Mouse (Mus musculus) kidney, postnatal 4 days (tissue): ENCODE data around the gene Tbc1d4.
A peak's percentile ranks its signal among the peaks of the same experiment; 100 is the strongest.

Source experiments
- DNase-seq, 2 experiments: peaks; one replicate each; pipeline ENCODE4 v3.0.0; 2021; ENCODE audit warnings: mixed read lengths in 2 of 2

Tbc1d4 gene

DNA sequence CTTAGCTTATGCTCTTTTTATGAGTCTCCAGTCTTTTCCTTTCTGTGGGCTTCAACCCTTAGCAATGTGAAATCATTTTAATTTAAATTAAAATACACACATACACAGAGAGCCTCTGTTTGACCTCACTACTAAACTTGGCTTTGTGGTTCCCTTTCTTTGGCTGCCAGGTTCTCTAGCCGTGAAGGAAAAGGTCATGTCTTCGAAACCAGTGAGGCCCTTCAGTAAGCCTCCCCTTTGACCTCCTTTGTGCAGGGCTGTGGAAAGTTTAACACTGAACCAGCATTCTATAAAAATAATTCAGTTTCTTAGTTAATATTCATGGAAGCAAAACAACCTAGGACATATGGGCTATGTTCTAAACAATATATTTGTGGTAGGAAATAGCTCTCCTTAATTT lies 78.5 kb downstream of the Tbc1d4 start:
- DNase-seq = no peak

DNA sequence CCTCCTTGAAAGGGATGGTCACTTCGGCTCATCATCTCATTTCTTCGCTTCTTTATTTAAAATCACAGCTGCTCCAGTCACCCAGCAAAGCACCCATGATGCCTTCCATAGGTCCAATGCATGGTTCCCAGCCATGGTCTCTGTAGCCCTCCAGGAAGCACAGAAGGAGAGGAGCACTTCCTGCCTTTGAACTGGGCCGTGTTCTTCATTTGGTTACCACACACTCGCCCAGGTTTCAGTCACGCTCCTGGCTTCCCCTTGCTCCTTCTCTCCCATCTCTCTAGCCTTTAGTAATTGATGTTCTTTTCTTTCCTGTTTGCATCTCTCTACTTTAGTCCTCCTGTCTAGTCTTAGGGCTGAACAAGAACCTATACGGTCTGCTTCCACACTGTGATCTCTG lies 79.8 kb downstream of the Tbc1d4 start:
- no peak for DNase-seq

GRCm38 (mm10) chr14:101527420-101527996 lies 81.5 kb downstream of the Tbc1d4 start:
- no peak for DNase-seq

- no peak for DNase-seq
Measured at GRCm38 (mm10) chr14:101526478-101526877, 82.5 kb downstream of the Tbc1d4 start.

DNA sequence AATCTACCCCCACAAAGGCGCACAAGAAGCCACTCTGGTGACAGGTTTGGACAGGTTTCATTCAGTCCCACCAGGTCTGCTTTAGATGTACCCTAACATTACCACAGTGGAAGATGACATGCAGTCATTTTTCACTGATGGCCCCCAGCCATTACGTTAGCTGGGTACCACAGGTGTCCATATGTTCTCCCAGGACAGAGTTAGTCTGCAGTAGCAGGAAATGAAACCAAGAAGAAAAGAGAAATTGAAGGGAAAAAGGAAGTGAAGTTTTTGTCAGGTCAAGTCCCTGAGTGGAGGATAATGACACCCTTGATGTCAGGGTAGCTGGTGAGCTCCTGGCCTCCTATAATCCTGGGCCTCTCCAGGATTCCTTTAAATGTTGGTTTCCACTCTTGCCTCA lies 89.0 kb downstream of the Tbc1d4 start:
- DNase-seq = no peak

DNA sequence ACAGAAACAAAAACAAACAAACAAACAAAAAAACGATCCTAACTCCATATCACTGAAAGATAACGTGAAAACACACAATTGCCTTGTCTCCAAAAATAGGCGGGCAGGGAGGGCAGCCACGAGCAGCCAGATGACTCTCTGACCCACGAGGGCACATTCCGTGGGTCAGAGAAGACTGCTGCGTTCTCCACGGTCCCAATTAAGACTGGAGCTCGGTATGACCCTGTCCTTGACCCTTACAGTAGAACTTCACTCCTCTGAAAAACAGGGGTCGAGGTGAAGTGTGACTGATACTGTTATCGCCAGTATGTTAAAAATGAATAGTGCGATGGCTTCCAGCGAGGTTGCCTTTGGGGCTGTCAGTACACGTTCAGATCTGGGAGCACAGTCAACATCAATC lies 90.7 kb downstream of the Tbc1d4 start:
- no peak for DNase-seq

GRCm38 (mm10) chr14:101517801-101518200 lies 91.2 kb downstream of the Tbc1d4 start:
- DNase-seq = no peak

GRCm38 (mm10) chr14:101517341-101517740 lies 91.7 kb downstream of the Tbc1d4 start:
- DNase-seq = peak; percentile 38 to 43

DNA sequence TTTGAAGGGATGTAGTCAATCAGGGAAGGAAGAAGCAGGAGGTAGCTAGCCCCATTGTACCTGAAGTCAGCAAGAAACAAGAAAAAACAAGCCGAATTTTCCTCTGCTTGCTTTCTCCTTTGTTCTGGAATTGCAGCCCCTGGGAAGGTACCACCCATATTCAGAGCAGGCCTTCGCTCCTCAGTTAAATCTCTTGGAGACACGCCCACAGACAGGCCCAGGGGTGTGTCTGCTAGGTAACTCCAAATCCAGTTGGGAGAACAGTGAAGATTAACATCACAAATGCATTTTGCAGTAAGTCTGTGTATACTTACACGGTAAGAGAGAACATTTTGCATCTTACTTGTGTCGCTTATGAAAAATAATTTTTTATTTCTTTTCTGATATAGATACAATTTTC lies 92.1 kb downstream of the Tbc1d4 start:
- DNase-seq = no peak

GRCm38 (mm10) chr14:101516031-101516430 lies 93.0 kb downstream of the Tbc1d4 start:
- DNase-seq = no peak

- DNase-seq = no peak
Measured at GRCm38 (mm10) chr14:101515271-101515670, 93.7 kb downstream of the Tbc1d4 start.

DNA sequence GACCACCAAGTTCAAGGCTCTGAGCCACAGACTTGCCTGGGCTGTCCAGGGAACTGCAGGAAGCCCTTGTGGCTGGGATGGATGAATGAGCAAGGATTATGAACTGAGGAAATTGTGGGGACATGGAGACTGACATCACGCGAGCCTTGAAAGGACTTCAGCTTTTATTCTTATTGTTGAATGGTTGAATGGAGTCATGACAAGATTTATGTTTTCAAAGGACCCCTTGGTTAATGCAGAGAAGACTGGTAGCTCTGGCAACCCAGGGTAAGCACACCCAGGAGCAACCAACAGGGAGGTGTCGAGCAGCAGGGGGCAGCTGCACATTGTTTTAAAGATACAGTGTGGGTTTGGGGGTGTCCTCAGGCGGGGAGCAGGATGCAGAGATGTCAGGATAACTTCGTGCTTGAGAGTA lies 94.4 kb downstream of the Tbc1d4 start:
- DNase-seq = no peak

DNA sequence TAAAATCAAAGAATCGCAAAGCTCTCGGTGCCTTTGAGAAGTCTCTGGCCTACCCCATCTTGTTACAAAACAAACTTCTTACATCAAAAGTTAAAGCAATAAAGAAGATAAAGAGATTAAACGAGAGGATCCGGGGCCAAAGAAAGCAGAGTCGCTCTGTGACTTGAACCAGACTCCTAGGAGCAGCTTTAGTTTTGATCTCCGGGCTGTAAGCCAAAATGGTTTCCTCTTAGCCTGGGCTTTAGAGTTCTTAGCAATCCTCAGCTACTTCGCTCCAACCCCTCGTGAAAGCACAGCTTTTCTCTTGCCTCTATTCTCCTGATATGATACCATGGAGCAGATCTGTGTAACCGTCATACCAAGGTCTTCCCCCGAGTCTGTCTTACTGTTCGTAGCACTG lies 95.8 kb downstream of the Tbc1d4 start:
- no peak for DNase-seq

DNA sequence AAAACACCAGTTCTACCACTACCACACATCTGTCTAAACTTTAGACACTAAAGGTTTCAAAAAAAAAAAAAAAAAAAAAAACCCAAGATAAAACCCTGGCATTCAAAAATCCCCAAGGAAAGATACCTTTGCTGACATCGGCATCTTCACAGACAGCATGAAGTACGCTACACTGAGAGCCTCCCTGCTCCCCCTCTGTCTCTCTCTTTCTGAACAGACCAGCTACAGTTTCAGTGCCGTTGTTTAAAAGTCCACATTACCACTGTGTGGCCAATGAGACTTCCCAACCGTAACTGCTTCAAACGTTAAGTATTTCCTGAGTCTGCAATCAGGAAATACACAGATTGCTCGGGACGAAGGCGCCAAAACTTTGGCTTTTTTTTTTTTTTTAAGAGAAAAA lies 97.6 kb downstream of the Tbc1d4 start:
- DNase-seq = no peak

DNA sequence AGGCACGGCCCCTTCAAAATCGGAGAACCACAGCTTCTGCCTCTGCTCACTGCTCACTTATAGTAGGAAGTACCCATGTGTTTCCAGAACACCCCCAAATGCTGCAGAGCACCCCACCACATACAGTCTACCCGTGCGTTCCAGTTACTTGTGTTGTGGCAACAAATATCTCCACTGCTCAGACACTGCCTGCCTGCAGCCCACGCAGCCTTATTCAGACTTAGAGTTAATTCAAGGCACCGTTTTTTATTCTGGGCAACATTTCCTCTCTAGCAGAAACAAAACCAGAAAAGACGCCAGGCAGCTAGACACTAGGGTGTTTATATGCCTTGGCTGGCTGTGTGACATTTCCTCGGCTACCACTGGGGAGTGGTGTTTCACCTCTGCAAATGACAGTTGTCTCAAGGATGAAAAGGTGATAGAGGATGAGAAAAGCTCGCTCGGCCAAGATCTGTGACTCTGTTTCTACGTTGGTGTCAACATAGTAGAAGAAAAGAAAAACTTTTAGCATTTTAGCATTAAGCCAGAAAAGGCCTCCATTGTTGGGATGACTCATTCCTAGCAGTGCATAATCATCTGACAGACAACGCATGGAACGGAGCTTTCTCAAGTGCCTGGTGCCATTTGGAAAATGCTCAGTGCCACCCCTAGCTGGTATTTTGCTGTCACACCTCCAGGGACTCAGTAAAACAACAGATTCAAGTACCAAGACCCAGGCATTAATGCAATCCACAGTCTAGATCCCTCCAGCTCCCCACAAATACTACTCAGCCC lies 98.3 kb downstream of the Tbc1d4 start:
- DNase-seq = no peak

- no peak for DNase-seq
Measured at GRCm38 (mm10) chr14:101509759-101510158, 99.2 kb downstream of the Tbc1d4 start.

GRCm38 (mm10) chr14:101507956-101508355 lies 101.0 kb downstream of the Tbc1d4 start:
- DNase-seq = no peak

DNA sequence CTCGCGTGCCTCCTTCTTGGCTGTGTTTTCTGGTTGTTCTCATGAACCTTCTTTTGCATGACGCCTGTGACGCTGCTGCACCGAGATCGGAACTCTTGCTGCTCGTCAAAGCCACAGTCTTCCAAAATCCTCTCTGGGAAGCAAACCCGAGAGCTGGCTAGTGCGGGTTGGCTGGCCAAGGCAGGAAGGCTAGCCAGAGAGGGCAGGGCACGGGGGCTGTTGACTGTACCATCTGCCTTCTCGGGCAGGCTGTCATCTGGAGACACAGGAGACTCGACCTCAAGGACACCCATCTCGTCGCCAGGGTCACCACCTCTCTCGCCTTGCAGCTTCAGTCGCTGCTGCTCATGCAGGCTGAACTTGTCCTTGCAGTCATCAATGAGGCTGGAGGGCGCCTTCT lies 101.8 kb downstream of the Tbc1d4 start:
- DNase-seq = no peak

- no peak for DNase-seq
Measured at GRCm38 (mm10) chr14:101505805-101506204, 103.2 kb downstream of the Tbc1d4 start.

DNA sequence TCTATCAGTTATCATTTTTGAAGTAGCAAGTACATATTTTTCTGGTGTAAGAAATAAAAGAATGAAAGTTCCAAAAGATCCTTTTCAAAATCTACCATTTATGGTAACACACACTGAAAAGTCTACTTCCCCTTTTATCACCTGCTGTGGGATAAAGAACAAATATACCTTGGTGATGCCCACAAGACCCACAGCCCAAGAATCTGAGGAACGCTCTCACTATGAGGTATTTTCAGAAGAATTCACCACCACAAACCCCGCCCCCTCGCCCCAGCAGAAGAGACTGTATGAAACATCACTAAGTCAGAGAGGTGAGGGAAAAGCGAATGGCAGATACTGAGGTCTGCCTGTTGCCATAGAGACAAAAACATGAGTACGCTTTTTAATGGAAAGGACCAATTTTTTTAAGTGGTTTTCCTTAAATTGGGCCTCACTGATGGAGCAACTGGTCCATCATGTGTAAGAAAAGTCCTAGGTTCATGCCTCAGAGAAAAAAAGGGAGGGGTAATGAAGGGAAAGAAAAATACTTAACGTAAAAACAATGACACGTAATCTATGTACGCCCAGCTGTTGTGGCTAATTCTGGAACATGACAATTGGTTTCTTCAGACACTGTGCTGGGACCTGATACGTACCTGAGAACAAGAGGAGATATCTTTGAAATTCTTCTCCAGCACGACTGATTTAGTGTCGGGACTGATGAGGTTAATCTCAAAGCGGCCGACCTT lies 104.4 kb downstream of the Tbc1d4 start:
- no peak for DNase-seq

DNA sequence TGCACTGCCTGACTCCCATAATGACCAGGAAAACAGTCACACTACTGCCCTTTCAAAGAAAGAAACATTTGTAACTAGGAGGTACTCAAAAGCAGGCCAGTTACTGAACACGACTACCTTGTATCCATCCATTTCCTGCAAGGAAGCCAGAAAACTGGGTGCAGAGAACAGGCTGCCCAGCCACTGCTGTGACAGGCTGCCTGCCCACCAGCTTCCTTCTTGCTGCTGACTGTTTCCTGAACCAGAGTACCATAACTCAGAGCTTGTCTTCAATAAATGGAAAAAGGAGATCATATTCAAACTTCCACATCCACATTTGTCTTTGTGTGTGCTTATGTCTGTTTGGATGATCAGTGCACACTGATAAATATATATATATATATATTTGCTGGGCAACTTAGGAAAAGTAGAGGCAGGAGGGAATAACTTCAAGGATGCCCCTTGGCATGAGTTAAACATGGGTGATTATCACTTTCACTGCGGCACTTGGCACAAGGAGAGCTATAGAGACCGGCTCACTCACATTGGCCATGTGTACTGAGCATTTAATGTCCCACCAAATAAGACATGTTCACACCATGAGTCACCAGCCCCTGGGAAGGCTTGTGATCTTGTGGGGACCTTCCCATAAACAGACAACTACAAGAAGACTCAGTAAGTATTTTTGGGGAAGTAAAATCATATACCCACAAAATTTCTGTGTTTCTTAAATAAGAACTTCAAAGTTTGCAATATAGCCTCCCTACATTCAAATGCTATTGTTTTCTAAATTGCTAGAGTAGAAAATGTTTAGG lies 105.6 kb downstream of the Tbc1d4 start:
- DNase-seq = no peak

GRCm38 (mm10) chr14:101501868-101502267 lies 107.1 kb downstream of the Tbc1d4 start:
- DNase-seq = no peak

GRCm38 (mm10) chr14:101501452-101501851 lies 107.5 kb downstream of the Tbc1d4 start:
- no peak for DNase-seq
